Mouse (Mus musculus): ENCODE data around the gene Lrmda. TPM values are rescaled to one million over a fixed set of nuclear protein-coding genes. Genes with fewer than 3 reads are reported as not detected.

Lrmda gene
- total and polyA plus RNA-seq, 3 experiments: 0.43 to 1.1 (median 1.0) TPM

- no peaks in the 10 kb centered on the region for H3K27me3 ChIP-seq (ENCODE audit: control insufficient read depth, insufficient read depth, low read length)
- no peak overlapping the region for H3K27ac ChIP-seq
- H3K4me3 ChIP-seq: no peak overlapping the region
- DNase-seq: no peak
- no peaks in the 10 kb centered on the region for H3K79me2 ChIP-seq (replicated peaks; ENCODE audit: control insufficient read depth, insufficient read depth, low read length)
- peaks cover 3% of the 10 kb centered on the region for H3K4me1 ChIP-seq (ENCODE audit: control insufficient read depth, insufficient read depth, low read length)
- no peak overlapping the region for H3K9ac ChIP-seq (ENCODE audit: low read depth, low read length)
- 93% methylated on average over 5 of the region's 5 CpGs for WGBS
- intact Hi-C loops (cut with DNase I): loop anchor here (10.0 kb wide), 1 partner anchor 60 kb away; no protein-coding TSS in a partner anchor
- no peaks in the 10 kb centered on the region for H3K36me3 ChIP-seq (ENCODE audit: control insufficient read depth, insufficient read depth, low read length)
- TF ChIP-seq EP300 (IDR thresholded peaks at IDR 0.05; ENCODE audit: insufficient read depth, low read depth, low read length): no peak
- TF ChIP-seq CTCF (IDR thresholded peaks at IDR 0.05): no peak
- TF ChIP-seq POLR2A (IDR thresholded peaks at IDR 0.05; ENCODE audit: insufficient read depth, low read depth, low read length): no peak
These were observed 735.1 kb downstream of the Lrmda start for GRCm38 (mm10) chr14:22754633-22755032.

DNA sequence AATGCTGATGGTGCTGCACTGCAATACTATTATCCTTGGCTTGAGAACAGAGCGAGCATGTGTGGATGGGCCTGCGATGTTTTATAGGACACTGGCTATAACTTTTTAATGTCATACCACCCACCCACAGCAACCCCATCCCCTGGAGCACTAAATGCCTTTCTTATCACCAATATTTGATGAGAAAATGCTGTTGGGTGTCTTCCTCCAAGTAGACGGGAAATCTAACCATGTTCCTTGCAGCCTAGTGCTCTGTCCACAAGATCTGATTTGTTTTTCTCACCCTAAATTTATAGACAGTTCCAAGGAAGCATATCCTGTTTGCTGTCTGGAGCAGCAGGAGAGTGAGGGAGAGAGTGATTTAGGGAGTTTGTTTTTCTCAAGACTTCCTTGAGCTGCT lies 738.0 kb downstream of the Lrmda start:
- no peak for TF ChIP-seq CTCF (IDR thresholded peaks at IDR 0.05)
- no peak for TF ChIP-seq POLR2A (IDR thresholded peaks at IDR 0.05; ENCODE audit: insufficient read depth, low read depth, low read length)
- no peak for TF ChIP-seq EP300 (IDR thresholded peaks at IDR 0.05; ENCODE audit: insufficient read depth, low read depth, low read length)
- H3K4me3 ChIP-seq: no peak overlapping the region
- WGBS: 71% methylated on average over 3 of the region's 3 CpGs
- intact Hi-C loops (cut with DNase I): loop anchor here (10.0 kb wide), 1 partner anchor 57 kb away; no protein-coding TSS in a partner anchor
- H3K79me2 ChIP-seq (replicated peaks; ENCODE audit: control insufficient read depth, insufficient read depth, low read length): no peaks in the 10 kb centered on the region
- peaks cover 3% of the 10 kb centered on the region; the same call in 1 of the 2 replicates for H3K36me3 ChIP-seq (ENCODE audit: control insufficient read depth, insufficient read depth, low read length)
- H3K27me3 ChIP-seq (ENCODE audit: control insufficient read depth, insufficient read depth, low read length): no peaks in the 10 kb centered on the region
- H3K27ac ChIP-seq: no peak overlapping the region
- no peak for DNase-seq
- H3K4me1 ChIP-seq (ENCODE audit: control insufficient read depth, insufficient read depth, low read length): peaks cover 6% of the 10 kb centered on the region
- no peak overlapping the region for H3K9ac ChIP-seq (ENCODE audit: low read depth, low read length)

GRCm38 (mm10) chr14:22759216-22759615 lies 739.7 kb downstream of the Lrmda start:
- H3K27me3 ChIP-seq (ENCODE audit: control insufficient read depth, insufficient read depth, low read length): no peaks in the 10 kb centered on the region
- H3K36me3 ChIP-seq (ENCODE audit: control insufficient read depth, insufficient read depth, low read length): peaks cover 3% of the 10 kb centered on the region; the same call in 1 of the 2 replicates
- H3K4me1 ChIP-seq (ENCODE audit: control insufficient read depth, insufficient read depth, low read length): peaks cover 6% of the 10 kb centered on the region
- no peaks in the 10 kb centered on the region for H3K79me2 ChIP-seq (replicated peaks; ENCODE audit: control insufficient read depth, insufficient read depth, low read length)
- TF ChIP-seq CTCF (IDR thresholded peaks at IDR 0.05) (no peak), EP300 (IDR thresholded peaks at IDR 0.05; ENCODE audit: insufficient read depth, low read depth, low read length) (no peak), POLR2A (IDR thresholded peaks at IDR 0.05; ENCODE audit: insufficient read depth, low read depth, low read length) (no peak)
- H3K27ac ChIP-seq: peak overlapping the region; percentile 65
- no peak overlapping the region for H3K9ac ChIP-seq (ENCODE audit: low read depth, low read length)
- no peak for DNase-seq
- intact Hi-C loops (cut with DNase I): loop anchor here (2.0 to 10.0 kb wide), 2 partner anchors 24 to 56 kb away; no protein-coding TSS in a partner anchor
- 36% methylated on average over 2 of the region's 2 CpGs for WGBS
- no peak overlapping the region for H3K4me3 ChIP-seq

GRCm38 (mm10) chr14:22759673-22760072 lies 740.2 kb downstream of the Lrmda start:
- intact Hi-C loops (cut with DNase I): loop anchor here (2.0 to 10.0 kb wide), 3 partner anchors 23 to 112 kb away; no protein-coding TSS in a partner anchor

GRCm38 (mm10) chr14:22760241-22761039 lies 740.9 kb downstream of the Lrmda start:
- Histone ChIP-seq H3K9ac (ENCODE audit: low read depth, low read length) (no peak overlapping the region), H3K4me3 (no peak overlapping the region), H3K4me1 (ENCODE audit: control insufficient read depth, insufficient read depth, low read length) (peaks cover 6% of the 10 kb centered on the region), H3K79me2 (replicated peaks; ENCODE audit: control insufficient read depth, insufficient read depth, low read length) (no peaks in the 10 kb centered on the region), H3K36me3 (ENCODE audit: control insufficient read depth, insufficient read depth, low read length) (peaks cover 3% of the 10 kb centered on the region; the same call in 1 of the 2 replicates), H3K27ac (peak overlapping the region; percentile 45), H3K27me3 (ENCODE audit: control insufficient read depth, insufficient read depth, low read length) (no peaks in the 10 kb centered on the region)
- no peak for TF ChIP-seq POLR2A (IDR thresholded peaks at IDR 0.05; ENCODE audit: insufficient read depth, low read depth, low read length)
- TF ChIP-seq EP300 (IDR thresholded peaks at IDR 0.05; ENCODE audit: insufficient read depth, low read depth, low read length): no peak
- TF ChIP-seq CTCF (IDR thresholded peaks at IDR 0.05): no peak
- intact Hi-C loops (cut with DNase I): loop anchor here (5.0 kb wide), 1 partner anchor 113 kb away; no protein-coding TSS in a partner anchor
- DNase-seq: no peak
- WGBS: 26% methylated on average over 7 of the region's 7 CpGs

More at GRCm38 (mm10) chr14:22759673-22760072, 740.2 kb downstream of the Lrmda start:
- Histone ChIP-seq H3K4me1 (ENCODE audit: control insufficient read depth, insufficient read depth, low read length) (peaks cover 6% of the 10 kb centered on the region), H3K36me3 (ENCODE audit: control insufficient read depth, insufficient read depth, low read length) (peaks cover 3% of the 10 kb centered on the region; the same call in 1 of the 2 replicates), H3K27me3 (ENCODE audit: control insufficient read depth, insufficient read depth, low read length) (no peaks in the 10 kb centered on the region), H3K9ac (ENCODE audit: low read depth, low read length) (no peak overlapping the region), H3K27ac (peak overlapping the region; percentile 65), H3K79me2 (replicated peaks; ENCODE audit: control insufficient read depth, insufficient read depth, low read length) (no peaks in the 10 kb centered on the region), H3K4me3 (no peak overlapping the region)
- DNase-seq: peak; percentile 28 to 36
- TF ChIP-seq POLR2A (IDR thresholded peaks at IDR 0.05; ENCODE audit: insufficient read depth, low read depth, low read length) (peak; percentile 50; the same call in 1 of the 2 replicates), CTCF (IDR thresholded peaks at IDR 0.05) (no peak), EP300 (IDR thresholded peaks at IDR 0.05; ENCODE audit: insufficient read depth, low read depth, low read length) (peak; percentile 86; the same call in 1 of the 2 replicates)

All from heart, adult 2 months (tissue).